Mouse (Mus musculus) CH12.LX (cell line): ENCODE measurements around the gene Ckap2l. TPM values are rescaled to one million over a fixed set of nuclear protein-coding genes. Genes with fewer than 3 reads are reported as not detected.

Experiments
- DNase-seq: peaks from one replicate; pipeline ENCODE4 v3.0.0-alpha.2; 2013; ENCODE audit errors: extremely low read depth
- H3K27ac ChIP-seq: 2 replicates; pipeline ENCODE4 v1.5.1; 2012; ENCODE audit warnings: low read depth, mild to moderate bottlenecking, control low read depth, moderate library complexity; ENCODE audit not compliant: insufficient read depth
- H3K27me3 ChIP-seq: replicated peaks from 2 replicates; pipeline ENCODE3; 2012; ENCODE audit warnings: inconsistent platforms
- H3K36me3 ChIP-seq, 2 experiments: replicated peaks in 1 of 2; 2 replicates each; pipeline versions ENCODE3 to v1.6.1; 2012; ENCODE audit warnings: inconsistent platforms in 1 of 2, low read length in 1 of 2, mild to moderate bottlenecking in 1 of 2, mixed read lengths in 1 of 2, moderate library complexity in 1 of 2; ENCODE audit not compliant: control insufficient read depth in 1 of 2, insufficient read depth in 1 of 2
- H3K4me1 ChIP-seq, 2 experiments: 2 replicates each; pipeline ENCODE4 v1.6.1; 2012; ENCODE audit warnings: inconsistent platforms in 1 of 2, moderate library complexity in 1 of 2; ENCODE audit not compliant: insufficient read depth in 2 of 2, control insufficient read depth in 1 of 2
- H3K4me2 ChIP-seq: 2 replicates; pipeline ENCODE4 v1.6.1; 2012; ENCODE audit warnings: low read depth, mild to moderate bottlenecking, control low read depth; ENCODE audit not compliant: poor library complexity, insufficient read depth, severe bottlenecking
- H3K4me3 ChIP-seq, 3 experiments: fragments of 150-350 bp in 1 of 3; sonication (generic) in 1 of 3; replicated peaks in 1 of 3; 2 replicates each; pipeline versions ENCODE3 to v1.5.1; 2011 to 2012; ENCODE audit warnings: low read depth in 2 of 3, low read length in 2 of 3, mild to moderate bottlenecking in 2 of 3, moderate library complexity in 2 of 3, control low read depth in 1 of 3, improper control_type of control experiment in 1 of 3, inconsistent platforms in 1 of 3, mixed read lengths in 1 of 3; ENCODE audit not compliant: poor library complexity in 1 of 3
- H3K79me2 ChIP-seq: replicated peaks from 2 replicates; pipeline ENCODE4 v1.6.1; 2012; ENCODE audit warnings: mild to moderate bottlenecking, moderate library complexity; ENCODE audit not compliant: control insufficient read depth, poor library complexity, insufficient read depth, severe bottlenecking; ENCODE audit errors: extremely low read depth
- H3K9ac ChIP-seq: 2 replicates; pipeline ENCODE4 v1.6.1; 2012; ENCODE audit warnings: low read depth, mild to moderate bottlenecking, control low read depth, moderate library complexity; ENCODE audit not compliant: insufficient read depth
- H3K9me3 ChIP-seq: replicated peaks from 2 replicates; pipeline ENCODE3; 2012; ENCODE audit warnings: low read length, inconsistent platforms, mixed read lengths
- CHD1 ChIP-seq: IDR thresholded peaks from 2 replicates; pipeline ENCODE4 v1.6.1; 2012; ENCODE audit warnings: low read depth, low read length, improper control_type of control experiment, inconsistent platforms
- E2F4 ChIP-seq: IDR thresholded peaks from 2 replicates; pipeline ENCODE4 v1.6.1; 2011; ENCODE audit warnings: low read depth, low read length, improper control_type of control experiment; ENCODE audit not compliant: insufficient replicate concordance
- ELF1 ChIP-seq: IDR thresholded peaks from 2 replicates; pipeline ENCODE4 v1.6.1; 2014; ENCODE audit warnings: low read depth, mild to moderate bottlenecking, inconsistent platforms, low read length, improper control_type of control experiment
- HCFC1 ChIP-seq: IDR thresholded peaks from 2 replicates; pipeline ENCODE4 v1.6.1; 2012; ENCODE audit warnings: low read depth, mild to moderate bottlenecking, inconsistent platforms, low read length, improper control_type of control experiment
- IRF4 ChIP-seq: IDR thresholded peaks from 2 replicates; pipeline ENCODE4 v1.6.1; 2014; ENCODE audit warnings: low read depth, mild to moderate bottlenecking, inconsistent platforms, low read length, improper control_type of control experiment
- JUN ChIP-seq: IDR thresholded peaks from 2 replicates; pipeline ENCODE4 v1.6.1; 2011; ENCODE audit warnings: low read depth, mild to moderate bottlenecking, low read length, improper control_type of control experiment, moderate library complexity; ENCODE audit not compliant: insufficient read depth
- JUND ChIP-seq: conservative IDR thresholded peaks from 2 replicates; pipeline ENCODE4 v1.6.1; 2011; ENCODE audit warnings: low read depth, low read length, improper control_type of control experiment
- MAFK ChIP-seq: IDR thresholded peaks from 2 replicates; pipeline ENCODE4 v1.6.1; 2011; ENCODE audit warnings: low read length, improper control_type of control experiment; ENCODE audit not compliant: insufficient replicate concordance
- MAX ChIP-seq: IDR thresholded peaks from 2 replicates; pipeline ENCODE4 v1.6.1; 2011; ENCODE audit warnings: low read length, improper control_type of control experiment
- MXI1 ChIP-seq: IDR thresholded peaks from 2 replicates; pipeline ENCODE4 v1.6.1; 2011; ENCODE audit warnings: mild to moderate bottlenecking, low read depth, low read length, improper control_type of control experiment
- NELFE ChIP-seq: IDR thresholded peaks from 2 replicates; pipeline ENCODE4 v1.6.1; 2011; ENCODE audit warnings: low read depth, low read length, improper control_type of control experiment
- POLR2A ChIP-seq: IDR thresholded peaks from 2 replicates; pipeline ENCODE4 v1.6.1; 2011; ENCODE audit warnings: low read depth, mild to moderate bottlenecking, improper control_type of control experiment, low read length
- RAD21 ChIP-seq: IDR thresholded peaks from 2 replicates; pipeline ENCODE4 v1.6.1; 2011; ENCODE audit warnings: low read depth, mild to moderate bottlenecking, low read length, improper control_type of control experiment, moderate library complexity
- RCOR1 ChIP-seq: conservative IDR thresholded peaks from 2 replicates; pipeline ENCODE4 v1.6.1; 2012; ENCODE audit warnings: low read depth, mild to moderate bottlenecking, inconsistent platforms, low read length, improper control_type of control experiment
- SIN3A ChIP-seq: IDR thresholded peaks from 2 replicates; pipeline ENCODE4 v1.6.1; 2012; ENCODE audit warnings: low read length, improper control_type of control experiment, inconsistent platforms
- SMC3 ChIP-seq: IDR thresholded peaks from 2 replicates; pipeline ENCODE4 v1.6.1; 2011; ENCODE audit warnings: low read depth, low read length, improper control_type of control experiment
- UBTF ChIP-seq: IDR thresholded peaks from 2 replicates; pipeline ENCODE4 v1.6.1; 2012; ENCODE audit warnings: low read depth, mild to moderate bottlenecking, inconsistent platforms, low read length, improper control_type of control experiment, moderate library complexity
- USF1 ChIP-seq: IDR thresholded peaks from 2 replicates; pipeline ENCODE4 v1.6.1; 2014; ENCODE audit warnings: low read depth, mild to moderate bottlenecking, inconsistent platforms, low read length, improper control_type of control experiment
- ZKSCAN1 ChIP-seq: IDR thresholded peaks from 2 replicates; pipeline ENCODE4 v1.6.1; 2012; ENCODE audit warnings: low read depth, inconsistent platforms, low read length, improper control_type of control experiment, borderline replicate concordance
- ZMIZ1 ChIP-seq: IDR thresholded peaks from 2 replicates; pipeline ENCODE4 v1.6.1; 2012; ENCODE audit warnings: low read depth, mild to moderate bottlenecking, inconsistent platforms, low read length, improper control_type of control experiment
- ZNF384 ChIP-seq: IDR thresholded peaks from 2 replicates; pipeline ENCODE4 v1.6.1; 2012; ENCODE audit warnings: low read depth, low read length, improper control_type of control experiment, inconsistent platforms
- dilution Hi-C: fragments of 300-500 bp; cut with MboI; formaldehyde crosslinking; loops from 2 replicates; pipeline ENCODE4 v1.14.3; 2020; ENCODE audit warnings: low sequenced_read_pairs; ENCODE audit not compliant: extremely low pct_unique_long_range_greater_than_20kb, extremely low pct_ligation_motif_present
- in situ Hi-C: fragments of 300-500 bp; cut with MboI; formaldehyde crosslinking; loops from 3 replicates; pipeline ENCODE4 v1.14.3; 2019; ENCODE audit warnings: low sequenced_read_pairs, low pct_ligation_motif_present, low pct_unique_long_range_greater_than_20kb, mixed read lengths
- polyA plus RNA-seq: library from polyadenylated mRNA; unstranded; fragments of >175 nt; gene quantifications from 2 replicates; pipeline ENCODE4 v1.2.1, GENCODE M21; 2012; ENCODE audit warnings: low read depth; ENCODE audit not compliant: insufficient read length
- total RNA-seq, 2 experiments: library from RNA; depleted of rRNA; stranded (reverse); fragments of 300-350 nt in 1 of 2; fragments of >200 nt in 1 of 2; gene quantifications; 2 replicates each; pipeline ENCODE4 v1.2.3; 2012 to 2014

Ckap2l gene
- total and polyA plus RNA-seq, 3 experiments = 13.3 to 35.6 (median 23.6) TPM

DNA sequence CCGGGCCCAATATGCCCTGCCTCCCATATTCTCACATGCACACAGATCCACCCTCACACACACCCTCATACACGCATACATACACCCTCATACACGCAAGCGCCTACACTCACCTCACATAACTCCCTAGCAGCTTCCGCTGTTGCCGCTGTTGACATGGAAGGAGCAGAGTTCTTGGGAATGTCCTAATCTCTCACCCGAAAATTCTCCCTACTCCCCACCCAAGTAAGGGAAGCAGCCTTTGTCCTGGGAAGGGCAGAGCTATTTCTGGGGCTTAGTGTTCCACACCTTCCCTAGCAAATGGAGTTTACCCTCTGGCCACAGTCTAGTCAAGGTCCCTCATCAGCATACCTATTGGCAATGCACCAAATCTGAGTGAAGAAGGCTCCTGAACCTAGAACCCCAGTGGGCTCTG, 49.3 kb downstream of the Ckap2l start:
- TF ChIP-seq SIN3A = no peak
- no peak for TF ChIP-seq IRF4
- TF ChIP-seq HCFC1 = no peak
- TF ChIP-seq CHD1 = no peak
- no peak for TF ChIP-seq USF1
- TF ChIP-seq MAFK = no peak
- TF ChIP-seq NELFE = no peak
- no peak for TF ChIP-seq JUN
- no peak for TF ChIP-seq ELF1
- no peak for TF ChIP-seq POLR2A
- no peaks in the 10 kb centered on the region for H3K79me2 ChIP-seq
- in situ Hi-C loops (no loop called here), dilution Hi-C loops (no loop called here)
- H3K4me1 ChIP-seq = peaks cover 0 to 2% of the 10 kb centered on the region in 2 experiments; a peak in 3 of 4 replicates
- peaks cover 2% of the 10 kb centered on the region for H3K9me3 ChIP-seq
- H3K4me2 ChIP-seq = no peak overlapping the region
- H3K27me3 ChIP-seq = no peaks in the 10 kb centered on the region
- no peak overlapping the region for H3K4me3 ChIP-seq
- no peak overlapping the region for H3K27ac ChIP-seq
- no peak for DNase-seq
- no peaks in the 10 kb centered on the region for H3K36me3 ChIP-seq
- no peak overlapping the region for H3K9ac ChIP-seq

DNA sequence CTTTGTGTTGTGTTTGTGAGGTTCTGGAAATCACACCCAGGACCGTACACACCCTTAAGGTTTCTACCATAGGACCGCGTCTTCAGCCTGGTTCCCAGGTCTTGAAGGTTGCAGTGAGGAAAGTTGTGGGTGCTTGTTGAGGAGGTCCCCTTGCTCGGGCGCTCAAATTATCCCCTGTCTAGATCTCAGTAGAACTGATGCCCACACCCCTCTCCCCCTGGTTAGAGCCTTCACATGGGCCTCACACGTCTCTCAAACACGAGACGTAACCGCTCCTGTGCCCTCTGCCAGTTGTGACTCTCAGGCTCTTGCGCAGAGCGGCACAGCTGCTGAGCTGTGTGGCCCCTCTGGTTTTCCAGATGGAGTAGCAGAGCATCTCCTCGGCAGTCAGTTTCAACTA, 50.1 kb downstream of the Ckap2l start:
- dilution Hi-C loops (no loop called here), in situ Hi-C loops (no loop called here)
- Histone ChIP-seq H3K9me3 (peaks cover 2% of the 10 kb centered on the region), H3K27me3 (no peaks in the 10 kb centered on the region)
- TF ChIP-seq ZMIZ1 = no peak
- TF ChIP-seq ZKSCAN1 = no peak
- no peak for TF ChIP-seq MAFK
- no peak for TF ChIP-seq HCFC1
- no peak for TF ChIP-seq MAX
- TF ChIP-seq E2F4 = no peak
- TF ChIP-seq CHD1 = no peak
- TF ChIP-seq UBTF = no peak
- TF ChIP-seq ZNF384 = no peak
- no peak for TF ChIP-seq RAD21
- no peak for TF ChIP-seq JUND
- no peak for TF ChIP-seq MXI1
- TF ChIP-seq RCOR1 = no peak
- no peak for TF ChIP-seq USF1
- no peak for TF ChIP-seq SMC3
- TF ChIP-seq, all 38 proteins: peak for 0
- no peaks in the 10 kb centered on the region for H3K79me2 ChIP-seq
- H3K36me3 ChIP-seq = no peaks in the 10 kb centered on the region
- no peak overlapping the region for H3K4me3 ChIP-seq
- H3K27ac ChIP-seq = no peak overlapping the region
- no peak for DNase-seq
- H3K9ac ChIP-seq = no peak overlapping the region
- peaks cover 0 to 2% of the 10 kb centered on the region in 2 experiments; a peak in 3 of 4 replicates for H3K4me1 ChIP-seq
- no peak overlapping the region for H3K4me2 ChIP-seq
